Mouse (Mus musculus) embryonic fibroblast, embryonic 13.5 days (primary cell): Measurements from ENCODE around the gene Tubb2b. TPM values are rescaled to one million over a fixed set of nuclear protein-coding genes. Genes with fewer than 3 reads are reported as not detected.

Experiments used
- H3K27ac ChIP-seq: 2 replicates; pipeline ENCODE4 v1.5.1; 2012; ENCODE audit warnings: low read length, control low read depth, inconsistent platforms; ENCODE audit not compliant: insufficient read depth
- H3K4me1 ChIP-seq: 2 replicates; pipeline ENCODE4 v1.6.1; 2011; ENCODE audit warnings: low read length; ENCODE audit not compliant: control insufficient read depth, insufficient read depth
- H3K4me3 ChIP-seq: 2 replicates; pipeline ENCODE4 v1.5.1; 2011; ENCODE audit warnings: mild to moderate bottlenecking, control low read depth, low read length; ENCODE audit not compliant: insufficient read depth
- CTCF ChIP-seq: IDR thresholded peaks from 2 replicates; pipeline ENCODE4 v1.5.1; 2011; ENCODE audit warnings: mild to moderate bottlenecking, control low read depth, low read length, moderate library complexity, borderline replicate concordance; ENCODE audit not compliant: insufficient read depth
- POLR2A ChIP-seq: IDR thresholded peaks from 2 replicates; pipeline ENCODE4 v1.6.1; 2011; ENCODE audit warnings: low read depth, mild to moderate bottlenecking, control low read depth, low read length, moderate library complexity
- polyA plus RNA-seq: library from polyadenylated mRNA; stranded (reverse); fragments of >200 nt; gene quantifications from 2 replicates; pipeline ENCODE4 v1.2.4, GENCODE M21; 2011; ENCODE audit warnings: low read depth; ENCODE audit not compliant: missing spikeins, insufficient read length

Gene Tubb2b
- polyA plus RNA-seq, 1 experiment: 176 TPM

DNA sequence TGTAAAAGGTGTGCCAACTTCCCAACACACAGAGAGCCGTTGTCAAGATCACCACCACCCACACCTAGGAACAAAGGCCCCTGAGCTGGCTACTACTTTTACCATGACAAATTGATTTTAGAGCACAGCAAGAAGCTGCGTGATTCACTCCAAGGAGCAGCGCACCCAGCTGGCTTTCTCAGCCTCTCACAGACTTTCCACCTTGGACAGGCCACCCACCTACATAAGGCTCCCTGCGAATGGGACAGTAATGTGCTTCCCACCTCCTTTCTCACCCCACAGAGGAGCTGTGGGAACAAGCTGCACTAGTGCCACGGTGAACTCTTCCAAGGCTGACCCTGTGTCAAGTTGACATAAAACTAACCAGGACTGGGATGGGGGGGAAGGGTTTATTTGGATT, 13.1 kb upstream of the Tubb2b start:
- Histone ChIP-seq H3K4me3 (no peak overlapping the region), H3K27ac (no peak overlapping the region), H3K4me1 (no peaks in the 10 kb centered on the region; the same call in 1 of the 2 replicates)
- TF ChIP-seq POLR2A (no peak), CTCF (no peak)

DNA sequence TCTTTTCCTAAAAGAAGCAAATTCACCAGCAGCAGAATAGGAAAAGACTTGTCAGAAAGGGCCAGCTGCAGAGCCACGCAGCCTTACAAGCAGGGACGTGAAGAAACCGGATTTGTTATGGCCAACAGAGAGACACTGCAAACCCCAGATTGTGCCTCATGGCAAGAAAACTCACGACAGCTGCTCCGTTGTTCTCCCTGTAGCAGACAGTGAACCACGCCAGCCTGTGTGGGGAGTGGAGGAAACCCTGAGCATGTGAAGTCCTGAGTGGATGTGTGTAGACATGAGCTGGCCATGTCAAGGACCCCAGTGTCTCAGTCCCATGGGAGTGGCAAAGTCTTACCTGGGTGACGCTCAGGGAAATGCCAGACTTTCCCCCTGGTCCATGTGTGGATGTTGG, 6.3 kb upstream of the Tubb2b start:
- no peak for TF ChIP-seq POLR2A
- TF ChIP-seq CTCF: no peak
- H3K4me1 ChIP-seq: peaks cover 2% of the 10 kb centered on the region; the same call in 1 of the 2 replicates
- no peak overlapping the region for H3K4me3 ChIP-seq
- H3K27ac ChIP-seq: no peak overlapping the region

DNA sequence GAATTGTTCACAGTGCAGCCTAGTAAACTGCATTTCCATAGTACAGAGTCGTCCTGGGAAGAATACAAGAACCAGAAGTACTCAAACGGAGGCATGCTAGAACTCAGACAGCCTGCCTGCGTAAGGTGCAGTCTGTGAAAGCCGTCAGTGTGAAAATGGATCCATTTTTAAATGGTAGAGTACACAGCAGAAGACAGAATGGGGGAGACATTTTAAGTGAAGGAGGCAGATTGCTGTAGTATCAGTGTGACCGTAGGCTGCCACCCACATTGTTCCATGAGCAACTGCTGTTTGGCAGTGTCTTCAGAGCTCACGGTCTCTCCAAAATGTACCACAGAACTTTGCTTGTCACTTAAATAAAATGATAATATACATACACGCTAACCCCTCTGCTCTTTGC, 4.0 kb upstream of the Tubb2b start:
- peaks cover 2% of the 10 kb centered on the region; the same call in 1 of the 2 replicates for H3K4me1 ChIP-seq
- TF ChIP-seq CTCF: no peak
- no peak for TF ChIP-seq POLR2A
- H3K4me3 ChIP-seq: no peak overlapping the region
- H3K27ac ChIP-seq: no peak overlapping the region

DNA sequence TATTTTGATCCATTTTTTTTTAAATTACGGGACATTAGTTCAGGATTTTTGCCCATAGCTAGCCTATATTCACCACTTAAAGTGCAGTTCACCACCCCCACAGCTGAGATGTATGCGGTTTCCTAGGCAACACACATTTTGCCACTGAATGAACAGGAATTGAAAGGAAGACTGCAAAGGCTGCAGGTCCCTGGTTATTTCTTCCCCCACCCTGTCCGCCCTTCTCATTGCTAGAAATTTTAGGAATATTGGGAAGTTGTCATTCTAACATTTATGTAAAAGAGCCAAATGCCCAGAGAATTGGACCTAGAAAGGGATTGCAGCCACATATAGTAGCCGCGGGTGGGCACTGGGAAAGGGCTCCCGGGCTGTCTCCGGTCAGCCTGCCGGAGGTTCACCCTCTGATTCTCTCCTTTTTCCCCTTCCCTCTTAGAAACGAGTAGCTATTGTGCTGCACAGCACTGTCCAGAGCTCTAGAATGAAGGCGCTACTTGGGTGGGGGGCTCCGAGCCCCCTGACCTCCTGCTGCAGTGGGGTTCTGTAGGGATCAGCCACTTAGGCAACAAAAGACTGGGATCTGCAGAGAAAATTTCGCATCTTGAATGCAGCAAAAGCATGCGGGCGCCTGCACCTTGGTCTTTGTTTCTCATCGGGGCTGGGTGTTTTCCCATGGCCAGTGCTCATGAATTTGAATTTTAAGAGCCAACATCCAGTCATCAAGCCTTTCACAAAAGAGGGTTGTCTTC, 3.2 kb upstream of the Tubb2b start:
- Histone ChIP-seq H3K27ac (no peak overlapping the region), H3K4me3 (no peak overlapping the region), H3K4me1 (peaks cover 2% of the 10 kb centered on the region; the same call in 1 of the 2 replicates)
- no peak for TF ChIP-seq POLR2A
- no peak for TF ChIP-seq CTCF

DNA sequence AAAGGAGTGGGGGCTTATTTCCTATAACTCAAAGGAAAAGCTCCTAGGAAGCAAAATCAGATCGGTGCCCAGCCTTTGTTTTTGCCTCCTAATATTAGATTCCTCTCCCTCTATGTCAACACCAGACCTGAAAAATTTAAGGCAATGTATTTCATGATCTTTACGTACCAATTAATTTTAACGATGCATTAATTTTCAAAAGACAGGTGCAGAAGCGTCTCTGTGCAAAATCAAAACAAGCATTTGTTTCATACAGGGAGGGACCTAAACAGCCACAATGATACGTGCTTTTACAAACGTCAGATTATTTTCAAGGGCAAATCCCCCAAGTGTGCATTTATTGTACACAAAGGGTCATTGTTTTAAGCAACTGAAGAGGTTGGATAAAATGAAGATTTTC, 2.6 kb upstream of the Tubb2b start:
- Histone ChIP-seq H3K27ac (no peak overlapping the region), H3K4me3 (no peak overlapping the region), H3K4me1 (peaks cover 2% of the 10 kb centered on the region; the same call in 1 of the 2 replicates)
- TF ChIP-seq POLR2A: no peak
- no peak for TF ChIP-seq CTCF

DNA sequence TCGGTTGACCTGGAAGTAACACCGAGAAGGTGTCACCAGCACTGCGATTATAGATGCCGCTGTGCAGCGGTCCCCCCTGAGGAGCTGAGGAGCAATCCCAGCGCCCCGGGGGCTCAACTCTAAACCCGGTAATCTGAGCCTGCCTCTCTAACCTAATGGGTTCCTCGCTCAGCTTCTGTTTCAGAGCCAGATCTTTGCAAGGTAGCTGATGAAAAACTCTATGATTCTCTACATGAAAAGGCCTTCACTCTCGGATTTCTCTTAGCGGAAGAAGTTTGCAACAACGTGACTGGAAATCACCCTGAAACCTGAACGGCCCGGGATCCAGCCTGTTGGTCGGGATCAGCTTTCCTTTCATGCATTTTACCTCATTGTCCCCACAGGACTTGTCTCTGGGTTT, 2.0 kb upstream of the Tubb2b start:
- Histone ChIP-seq H3K4me1 (peaks cover 2% of the 10 kb centered on the region; the same call in 1 of the 2 replicates), H3K4me3 (no peak overlapping the region), H3K27ac (no peak overlapping the region)
- TF ChIP-seq CTCF (no peak), POLR2A (no peak)

DNA sequence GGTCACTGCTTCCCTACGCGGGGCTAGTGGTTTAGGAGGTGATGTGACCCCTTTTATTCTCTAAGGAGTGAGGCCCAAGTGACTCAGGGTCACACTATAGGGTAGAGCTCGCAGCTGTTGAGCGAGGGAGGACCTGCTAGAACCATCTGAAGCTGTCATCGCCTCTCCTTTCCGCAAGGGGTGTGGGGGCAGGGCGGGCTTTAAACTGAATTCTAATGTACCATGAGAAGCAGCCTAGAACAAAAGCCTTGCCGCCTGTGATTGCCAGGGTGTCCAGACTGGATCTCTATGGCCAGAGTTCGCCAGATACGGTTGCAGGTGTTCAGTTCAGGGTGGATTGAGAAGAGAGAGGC, 1.4 kb upstream of the Tubb2b start:
- no peak for TF ChIP-seq POLR2A
- no peak for TF ChIP-seq CTCF
- H3K27ac ChIP-seq: no peak overlapping the region
- peak overlapping the region; percentile 87 for H3K4me3 ChIP-seq
- H3K4me1 ChIP-seq: peaks cover 2% of the 10 kb centered on the region; the same call in 1 of the 2 replicates

DNA sequence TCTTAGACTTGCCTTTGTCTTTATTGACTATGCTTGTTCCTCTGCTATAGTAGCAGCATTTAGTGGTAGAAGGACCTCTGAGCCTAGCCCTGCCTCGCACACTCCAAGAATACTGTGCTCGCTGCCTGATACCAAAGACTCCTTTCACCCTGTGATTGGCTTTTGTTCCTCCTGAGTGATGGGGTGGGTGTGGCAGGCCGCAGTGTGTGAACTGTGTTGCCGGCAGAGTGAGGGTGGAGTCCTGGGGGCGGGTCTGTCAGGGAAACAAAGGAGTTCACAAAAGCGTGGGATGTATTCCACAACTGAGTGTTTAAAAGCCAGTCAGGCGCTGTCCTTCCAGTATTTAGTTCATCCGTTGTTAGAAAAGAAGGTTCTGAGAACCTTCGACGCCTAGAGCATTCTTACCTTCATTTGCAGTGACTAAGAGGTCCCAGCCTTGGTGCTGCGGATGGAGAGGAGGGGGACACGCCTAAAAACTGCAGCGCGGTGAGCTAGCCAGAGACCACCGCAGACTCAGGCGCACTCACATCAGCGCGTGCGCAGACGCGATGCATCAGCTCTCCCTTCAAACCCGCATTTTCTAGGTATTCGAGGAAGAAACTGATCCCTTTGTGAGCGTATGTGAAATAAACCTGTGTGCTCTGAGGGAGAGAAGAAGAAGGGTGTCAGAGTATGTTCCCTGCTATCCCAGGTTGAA, 893 bp upstream of the Tubb2b start:
- Histone ChIP-seq H3K4me1 (peaks cover 2% of the 10 kb centered on the region; the same call in 1 of the 2 replicates), H3K4me3 (peak overlapping the region; percentile 87), H3K27ac (0 out of 2 replicates have a peak overlapping the region, but pooled peaks have one; percentile 22)
- TF ChIP-seq POLR2A (peak; percentile 55; the same call in 1 of the 2 replicates), CTCF (no peak)

DNA sequence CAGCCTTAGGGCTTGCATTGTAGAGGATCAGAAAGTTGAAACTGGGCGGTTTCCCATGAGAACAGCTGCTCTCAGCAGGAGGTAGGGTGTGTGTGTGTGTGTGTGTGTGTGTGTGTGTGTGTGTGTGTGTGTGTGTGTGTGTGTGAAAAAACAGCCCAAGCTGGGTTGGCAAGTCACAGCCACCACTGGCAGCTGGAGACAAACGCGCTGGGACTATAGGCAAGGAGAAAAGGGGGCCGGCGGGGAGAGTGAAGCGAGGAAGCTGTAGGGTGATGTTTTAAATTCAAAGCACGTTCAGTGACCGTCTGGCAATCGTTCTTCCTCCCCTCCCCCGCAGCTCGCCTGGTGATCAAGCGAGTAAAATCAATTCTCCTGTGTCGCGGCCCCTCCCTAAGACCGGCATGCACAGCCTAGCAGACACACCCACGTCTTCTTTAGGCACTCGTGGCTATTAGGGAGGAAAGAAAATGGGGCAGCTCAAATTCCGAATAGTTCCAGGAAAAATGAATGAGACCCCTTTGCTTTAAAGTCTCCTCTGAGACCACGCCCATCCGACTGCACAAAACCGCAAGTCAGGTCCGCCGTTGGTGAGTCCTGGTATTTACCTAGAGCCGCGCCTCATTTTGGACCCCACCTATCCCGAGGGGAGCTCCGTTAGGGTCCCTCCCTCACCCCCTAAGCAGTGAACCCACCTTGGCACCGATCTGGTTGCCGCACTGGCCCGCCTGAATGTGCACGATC, 611 bp downstream of the Tubb2b start:
- Histone ChIP-seq H3K4me3 (peak overlapping the region; percentile 87), H3K4me1 (peaks cover 2% of the 10 kb centered on the region; the same call in 1 of the 2 replicates), H3K27ac (peak overlapping the region; percentile 56)
- TF ChIP-seq POLR2A (no peak), CTCF (no peak)
